Mouse (Mus musculus): ENCODE results near the gene Arl6. TPM values are rescaled to one million over a fixed set of nuclear protein-coding genes. Genes with fewer than 3 reads are reported as not detected.

Arl6 gene
- polyA plus RNA-seq, 1 experiment from 2014 or later = 37.8 TPM

Other genes starting within 250 kb of the Arl6 start
- gene Gabrr3, start 232.1 kb downstream of the Arl6 start, polyA plus RNA-seq (2016; fragmentation: Nextera tagmentation; extraction: Ambion mirVana) = 0.12 TPM in 1 of 2 replicates, not detected in the other
- 33.4 and 35.8 TPM in 2 replicates for gene Riox2, start 167.6 kb downstream of the Arl6 start, polyA plus RNA-seq (2016; fragmentation: Nextera tagmentation; extraction: Ambion mirVana)
- gene Crybg3, start 38.4 kb downstream of the Arl6 start, polyA plus RNA-seq (2016; fragmentation: Nextera tagmentation; extraction: Ambion mirVana) = 8.8 and 9.4 TPM in 2 replicates

All from embryonic facial prominence, embryonic 12.5 days (tissue).